Mouse (Mus musculus): Measurements from ENCODE around the gene Gm21680.
"Not testable (repeated sequence)": the region's sequence is repeated elsewhere in the genome, so short reads cannot be mapped to it uniquely, and the experiment has no call there.

DNA sequence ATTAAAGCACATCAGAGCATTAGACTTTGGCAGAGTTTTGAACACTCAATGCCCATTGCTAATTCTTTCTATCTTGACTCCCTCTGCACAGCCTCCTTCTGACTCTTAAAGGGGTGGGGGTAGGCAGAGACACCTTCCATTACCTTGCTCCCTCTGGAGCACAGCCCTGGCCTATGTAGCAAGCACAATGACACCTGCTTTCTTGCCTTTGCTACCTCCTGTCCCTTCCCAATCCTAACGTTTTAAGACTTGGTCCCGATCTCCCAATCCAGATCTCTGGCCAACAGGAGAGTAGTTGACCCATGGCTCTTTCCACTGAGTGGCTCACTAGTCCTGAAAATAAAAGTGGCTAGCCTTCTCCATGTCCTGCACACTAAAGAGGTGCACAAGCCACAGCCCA is 27.1 kb downstream of the Gm21680 start:
- TF ChIP-seq CTCF, EP300 (IDR thresholded peaks at IDR 0.05): not testable (repeated sequence)
